Mouse (Mus musculus) stomach, embryonic 16.5 days (tissue): Measurements from ENCODE around the gene Sohlh2. TPM values are rescaled to one million over a fixed set of nuclear protein-coding genes. Genes with fewer than 3 reads are reported as not detected.
"Not testable (repeated sequence)": the region's sequence is repeated elsewhere in the genome, so short reads cannot be mapped to it uniquely, and the experiment has no call there.

ENCODE experiments used
- ATAC-seq: fragments of 200-750 bp; cut with Nextera tagmentation; 2 replicates; pipeline ENCODE4 v1.8.0; 2017; ENCODE audit warnings: moderate number of reproducible peaks, moderate TSS enrichment; ENCODE audit not compliant: insufficient read depth, low FRiP score
- H3K27ac ChIP-seq: fragments of 300-500 bp; sonication (generic); 2 replicates; pipeline ENCODE4 v1.5.1; 2014; ENCODE audit warnings: low read length
- H3K27me3 ChIP-seq: fragments of 300-500 bp; sonication (generic); 2 replicates; pipeline ENCODE4 v1.6.1; 2014; ENCODE audit warnings: low read length, control low read depth, mixed read lengths; ENCODE audit not compliant: control insufficient read depth, insufficient read depth
- H3K36me3 ChIP-seq: fragments of 300-500 bp; sonication (generic); 2 replicates; pipeline ENCODE4 v1.6.1; 2014; ENCODE audit warnings: low read length; ENCODE audit not compliant: control insufficient read depth, insufficient read depth
- H3K4me1 ChIP-seq: fragments of 300-500 bp; sonication (generic); 2 replicates; pipeline ENCODE4 v1.6.1; 2014; ENCODE audit warnings: low read length, control low read depth, mixed read lengths; ENCODE audit not compliant: control insufficient read depth, insufficient read depth
- H3K4me2 ChIP-seq: fragments of 300-500 bp; sonication (generic); 2 replicates; pipeline ENCODE4 v1.6.1; 2014; ENCODE audit warnings: low read depth, low read length, mixed read lengths
- H3K4me3 ChIP-seq: fragments of 300-500 bp; sonication (generic); replicated peaks from 2 replicates; pipeline ENCODE4 v1.5.1; 2014; ENCODE audit warnings: mild to moderate bottlenecking, low read length
- H3K9ac ChIP-seq: fragments of 300-500 bp; sonication (generic); 2 replicates; pipeline ENCODE4 v1.6.1; 2014; ENCODE audit warnings: low read length
- H3K9me3 ChIP-seq: fragments of 300-500 bp; sonication (generic); replicated peaks from 2 replicates; pipeline ENCODE4 v1.6.1; 2016; ENCODE audit warnings: low read length, control low read depth; ENCODE audit not compliant: control insufficient read depth
- WGBS: fragments of 180-500 bp; shearing (Covaris S2); extraction: QIAGEN DNeasy Blood & Tissue Kit; methylation state at CpG from one replicate; pipeline ENCODE4 v1.1.7; 2014; 5-methylcytosine and 5-hydroxymethylcytosine counted together
- polyA plus RNA-seq: library from polyadenylated mRNA; unstranded; fragments of >200 nt; fragmentation: Nextera tagmentation; extraction: Ambion mirVana; gene quantifications from 2 replicates; pipeline ENCODE4 v1.2.1, GENCODE M21; 2015

Gene Sohlh2
- polyA plus RNA-seq, 1 experiment from 2014 or later, result not detected

- no peaks in the 10 kb centered on the region for H3K9me3 ChIP-seq
- WGBS, result 74% methylated on average over 8 of the region's 8 CpGs
- no peak overlapping the region for H3K27ac ChIP-seq
- no peak overlapping the region for H3K4me3 ChIP-seq
- H3K27me3 ChIP-seq, result no peaks in the 10 kb centered on the region
- H3K4me1 ChIP-seq, result no peaks in the 10 kb centered on the region
- ATAC-seq, result no peak
- H3K9ac ChIP-seq, result no peak overlapping the region
- no peak overlapping the region for H3K4me2 ChIP-seq
- no peaks in the 10 kb centered on the region for H3K36me3 ChIP-seq
These were observed 13.0 kb downstream of the Sohlh2 start for GRCm38 (mm10) chr3:55194792-55195191.

GRCm38 (mm10) chr3:55195581-55196327 is 13.9 kb downstream of the Sohlh2 start:
- Histone ChIP-seq H3K9ac (no peak overlapping the region), H3K4me2 (no peak overlapping the region), H3K9me3 (no peaks in the 10 kb centered on the region), H3K4me3 (no peak overlapping the region), H3K36me3 (no peaks in the 10 kb centered on the region), H3K4me1 (no peaks in the 10 kb centered on the region), H3K27me3 (no peaks in the 10 kb centered on the region), H3K27ac (no peak overlapping the region)
- WGBS, result 65% methylated on average over 5 of the region's 5 CpGs
- no peak for ATAC-seq

GRCm38 (mm10) chr3:55196328-55196710 is 14.5 kb downstream of the Sohlh2 start:
- Histone ChIP-seq H3K4me2 (no peak overlapping the region), H3K9ac (no peak overlapping the region), H3K27ac (no peak overlapping the region), H3K9me3 (no peaks in the 10 kb centered on the region), H3K36me3 (no peaks in the 10 kb centered on the region), H3K27me3 (no peaks in the 10 kb centered on the region), H3K4me3 (no peak overlapping the region), H3K4me1 (no peaks in the 10 kb centered on the region)
- WGBS, result 63% methylated on average over 2 of the region's 2 CpGs
- ATAC-seq, result no peak

GRCm38 (mm10) chr3:55203621-55204020 is 21.8 kb downstream of the Sohlh2 start:
- H3K27me3 ChIP-seq, H3K36me3 ChIP-seq, H3K9ac ChIP-seq, H3K9me3 ChIP-seq, H3K4me3 ChIP-seq, H3K4me1 ChIP-seq, H3K27ac ChIP-seq, ATAC-seq, H3K4me2 ChIP-seq: not testable (repeated sequence)
- whole genome bisulfite sequencing, result 93% methylated on average over 11 of the region's 11 CpGs

GRCm38 (mm10) chr3:55206413-55206812 is 24.6 kb downstream of the Sohlh2 start:
- H3K27me3 ChIP-seq, result no peaks in the 10 kb centered on the region
- ATAC-seq, result no peak
- H3K4me3 ChIP-seq, result no peak overlapping the region
- no peak overlapping the region for H3K4me2 ChIP-seq
- 0 out of 2 replicates have a peak, but pooled peaks cover 3% of the 10 kb centered on the region for H3K9me3 ChIP-seq
- H3K36me3 ChIP-seq, result no peaks in the 10 kb centered on the region
- no peak overlapping the region for H3K27ac ChIP-seq
- no peaks in the 10 kb centered on the region for H3K4me1 ChIP-seq
- H3K9ac ChIP-seq, result no peak overlapping the region
- WGBS, result 91% methylated on average over 2 of the region's 2 CpGs

DNA sequence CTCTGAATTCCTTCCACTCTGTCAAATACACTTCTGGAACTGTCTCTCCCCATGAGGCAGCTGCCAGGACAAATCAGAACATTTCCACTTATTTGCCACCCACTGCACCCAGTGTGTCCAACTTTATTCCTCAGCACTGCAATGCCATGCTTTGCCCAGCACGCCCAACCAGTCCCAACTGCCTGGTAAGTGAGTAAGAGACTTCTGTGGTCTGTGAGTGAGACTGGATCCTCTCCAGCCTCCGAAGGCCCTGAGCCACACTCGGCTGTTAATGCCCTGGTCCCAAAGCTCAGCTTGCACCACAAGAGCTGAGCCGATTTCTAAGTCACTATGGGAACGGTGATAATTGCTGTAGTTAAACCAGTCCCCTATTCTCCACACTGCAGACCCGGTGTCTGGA is 25.8 kb downstream of the Sohlh2 start:
- Histone ChIP-seq H3K4me2 (no peak overlapping the region), H3K27ac (no peak overlapping the region), H3K36me3 (no peaks in the 10 kb centered on the region), H3K9me3 (0 out of 2 replicates have a peak, but pooled peaks cover 3% of the 10 kb centered on the region), H3K4me3 (no peak overlapping the region), H3K4me1 (no peaks in the 10 kb centered on the region), H3K9ac (no peak overlapping the region), H3K27me3 (no peaks in the 10 kb centered on the region)
- 70% methylated on average over 6 of the region's 6 CpGs for WGBS
- no peak for ATAC-seq

- H3K27ac ChIP-seq, result no peak overlapping the region
These were observed 30.4 kb downstream of the Sohlh2 start for GRCm38 (mm10) chr3:55212254-55212653.

GRCm38 (mm10) chr3:55213785-55214184 is 32.0 kb downstream of the Sohlh2 start:
- 36% methylated on average over 4 of the region's 4 CpGs for WGBS
- Histone ChIP-seq H3K9ac (no peak overlapping the region), H3K27ac (no peak overlapping the region), H3K4me3 (no peak overlapping the region), H3K4me2 (no peak overlapping the region), H3K27me3 (no peaks in the 10 kb centered on the region), H3K36me3 (no peaks in the 10 kb centered on the region), H3K4me1 (no peaks in the 10 kb centered on the region), H3K9me3 (no peaks in the 10 kb centered on the region)
- no peak for ATAC-seq

More at GRCm38 (mm10) chr3:55212254-55212653, 30.4 kb downstream of the Sohlh2 start:
- WGBS, result 17% methylated on average over 2 of the region's 2 CpGs
- Histone ChIP-seq H3K9me3 (no peaks in the 10 kb centered on the region), H3K27me3 (no peaks in the 10 kb centered on the region), H3K4me3 (no peak overlapping the region), H3K36me3 (no peaks in the 10 kb centered on the region), H3K4me1 (no peaks in the 10 kb centered on the region), H3K4me2 (no peak overlapping the region), H3K9ac (no peak overlapping the region)
- no peak for ATAC-seq

DNA sequence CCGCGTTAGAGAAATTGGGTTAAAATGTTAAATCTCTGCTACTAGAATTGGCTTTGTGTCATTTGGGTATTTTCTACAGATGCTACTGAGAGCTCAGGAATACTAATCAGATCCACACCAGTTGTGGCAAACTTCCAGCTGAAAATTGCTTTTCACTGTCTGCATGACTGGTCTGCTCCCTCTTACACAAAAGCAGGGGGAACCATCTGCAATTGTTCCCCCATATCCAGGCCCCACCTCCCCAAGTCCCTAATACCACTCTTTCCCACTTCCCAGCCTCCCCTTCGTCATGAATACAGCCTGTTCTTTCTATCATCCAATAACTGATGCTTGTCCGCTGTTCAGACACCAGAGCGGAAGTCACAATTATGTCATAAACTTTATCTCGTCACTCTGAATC is 32.6 kb downstream of the Sohlh2 start:
- Histone ChIP-seq H3K4me3 (no peak overlapping the region), H3K9ac (no peak overlapping the region), H3K27ac (no peak overlapping the region), H3K9me3 (no peaks in the 10 kb centered on the region), H3K27me3 (no peaks in the 10 kb centered on the region), H3K36me3 (no peaks in the 10 kb centered on the region), H3K4me1 (no peaks in the 10 kb centered on the region), H3K4me2 (no peak overlapping the region)
- 73% methylated on average over 6 of the region's 6 CpGs for WGBS
- no peak for ATAC-seq
